Mouse (Mus musculus): ENCODE data around the gene BC016579. TPM values are rescaled to one million over a fixed set of nuclear protein-coding genes. Genes with fewer than 3 reads are reported as not detected.

Gene BC016579
- total and polyA plus RNA-seq, 3 experiments = 0.16 TPM; not detected in 2

DNA sequence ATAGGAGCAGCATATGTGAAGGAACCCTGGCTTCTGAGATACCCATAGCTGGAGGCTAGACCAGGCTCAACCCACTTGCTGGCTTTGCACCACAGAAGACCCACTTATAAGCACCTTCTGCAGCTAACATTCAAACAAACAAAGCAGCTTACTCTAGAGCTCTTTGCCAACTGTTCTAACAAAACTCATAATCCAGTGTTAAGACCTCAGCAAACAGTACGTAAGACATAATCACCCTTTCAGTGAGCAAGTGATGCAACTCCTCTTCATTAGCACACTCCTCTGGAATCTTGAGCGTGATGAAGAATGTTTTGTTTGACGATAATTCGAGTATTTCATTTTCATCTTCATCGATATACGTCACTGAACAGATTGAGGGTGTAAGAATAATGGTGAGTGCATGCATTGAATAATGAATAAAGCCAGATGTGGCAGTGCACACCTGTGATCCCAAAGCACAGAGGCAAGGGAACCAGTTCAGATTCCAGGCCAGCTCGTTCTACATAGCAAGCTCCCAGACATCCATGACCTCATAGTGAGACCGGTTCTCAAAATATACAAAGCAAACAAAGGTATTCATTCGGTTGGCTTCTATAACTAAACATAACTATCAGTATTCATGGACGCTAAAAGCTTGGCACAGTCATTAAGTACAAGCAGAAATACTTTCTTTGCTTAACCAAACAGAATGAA is 13.7 kb downstream of the BC016579 start:
- no peak overlapping the region for H3K4me3 ChIP-seq (ENCODE audit: low read depth, low read length)
- TF ChIP-seq GATA2 (IDR thresholded peaks at IDR 0.05; ENCODE audit: borderline replicate concordance, low read depth, low read length) (no peak), POLR2AphosphoS5 (IDR thresholded peaks at IDR 0.05; ENCODE audit: insufficient replicate concordance, low read depth, low read length) (no peak), TAL1 (conservative IDR thresholded peaks at IDR 0.05; ENCODE audit: low read depth, low read length) (no peak), CTCF (IDR thresholded peaks at IDR 0.05; ENCODE audit: low read depth, low read length) (no peak), GATA1 (IDR thresholded peaks at IDR 0.05; ENCODE audit: borderline replicate concordance, low read length) (no peak)
- H3K4me1 ChIP-seq (ENCODE audit: insufficient read depth, low read depth, low read length) = no peaks in the 10 kb centered on the region
- H3K36me3 ChIP-seq (replicated peaks) = no peaks in the 10 kb centered on the region
- DNase-seq (ENCODE audit: low spot score) (no peak), ATAC-seq (ENCODE audit: extremely low read depth, insufficient number of reproducible peaks, low FRiP score, poor library complexity, severe bottlenecking) (no peak)
- no peaks in the 10 kb centered on the region for H3K9me3 ChIP-seq (replicated peaks)
- no peaks in the 10 kb centered on the region for H3K27me3 ChIP-seq (ENCODE audit: insufficient read depth, low read length)

DNA sequence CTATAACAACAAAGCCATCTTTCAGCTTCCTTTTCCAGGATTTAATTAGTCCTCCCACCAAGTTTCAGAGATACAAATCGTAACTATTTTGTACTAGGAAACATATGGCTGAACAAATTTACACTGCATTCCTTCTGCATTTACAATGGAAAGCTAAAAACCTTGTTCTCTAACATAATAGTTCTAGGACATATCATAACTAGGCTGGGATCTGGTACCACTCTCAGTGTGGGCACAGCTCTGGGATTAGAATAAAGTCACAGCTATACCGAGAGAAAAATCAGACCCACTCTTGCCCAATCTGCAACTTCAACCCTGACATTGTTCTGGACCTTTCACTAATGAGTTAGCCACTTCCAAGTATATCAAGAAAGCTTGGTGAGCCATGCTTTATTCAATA is 18.0 kb downstream of the BC016579 start:
- no peak overlapping the region for H3K4me3 ChIP-seq (ENCODE audit: low read depth, low read length)
- DNase-seq (ENCODE audit: low spot score) = no peak
- H3K36me3 ChIP-seq (replicated peaks) = no peaks in the 10 kb centered on the region
- ATAC-seq (ENCODE audit: extremely low read depth, insufficient number of reproducible peaks, low FRiP score, poor library complexity, severe bottlenecking) = no peak
- no peaks in the 10 kb centered on the region for H3K4me1 ChIP-seq (ENCODE audit: insufficient read depth, low read depth, low read length)
- no peak for TF ChIP-seq TAL1 (conservative IDR thresholded peaks at IDR 0.05; ENCODE audit: low read depth, low read length)
- no peak for TF ChIP-seq GATA2 (IDR thresholded peaks at IDR 0.05; ENCODE audit: borderline replicate concordance, low read depth, low read length)
- no peak for TF ChIP-seq GATA1 (IDR thresholded peaks at IDR 0.05; ENCODE audit: borderline replicate concordance, low read length)
- no peak for TF ChIP-seq POLR2AphosphoS5 (IDR thresholded peaks at IDR 0.05; ENCODE audit: insufficient replicate concordance, low read depth, low read length)
- no peak for TF ChIP-seq CTCF (IDR thresholded peaks at IDR 0.05; ENCODE audit: low read depth, low read length)
- no peaks in the 10 kb centered on the region for H3K27me3 ChIP-seq (ENCODE audit: insufficient read depth, low read length)
- no peaks in the 10 kb centered on the region for H3K9me3 ChIP-seq (replicated peaks)

DNA sequence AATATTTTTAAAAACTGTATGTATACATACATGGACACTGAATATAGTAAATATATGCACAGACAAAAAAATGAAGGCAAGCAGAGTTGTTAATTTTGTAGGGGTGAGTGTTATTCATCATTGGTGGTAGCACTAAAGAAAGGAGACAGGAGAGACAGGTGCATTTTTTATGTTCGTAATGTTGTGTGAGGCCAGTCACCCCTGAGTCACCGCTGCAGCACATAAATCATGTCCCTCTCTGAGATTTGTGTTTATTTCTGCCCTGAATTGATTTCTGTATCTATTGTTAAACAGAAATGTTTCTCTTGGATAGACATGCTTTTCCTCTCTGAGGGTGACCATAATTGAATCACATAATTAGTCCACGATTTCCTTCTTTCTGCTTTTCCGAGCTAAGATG is 21.4 kb downstream of the BC016579 start:
- DNase-seq (ENCODE audit: low spot score) (no peak), ATAC-seq (ENCODE audit: extremely low read depth, insufficient number of reproducible peaks, low FRiP score, poor library complexity, severe bottlenecking) (no peak)
- Histone ChIP-seq H3K27me3 (ENCODE audit: insufficient read depth, low read length) (no peaks in the 10 kb centered on the region), H3K4me1 (ENCODE audit: insufficient read depth, low read depth, low read length) (no peaks in the 10 kb centered on the region), H3K4me3 (ENCODE audit: low read depth, low read length) (no peak overlapping the region), H3K36me3 (replicated peaks) (no peaks in the 10 kb centered on the region), H3K9me3 (replicated peaks) (no peaks in the 10 kb centered on the region)
- TF ChIP-seq TAL1 (conservative IDR thresholded peaks at IDR 0.05; ENCODE audit: low read depth, low read length) = no peak
- no peak for TF ChIP-seq POLR2AphosphoS5 (IDR thresholded peaks at IDR 0.05; ENCODE audit: insufficient replicate concordance, low read depth, low read length)
- no peak for TF ChIP-seq GATA1 (IDR thresholded peaks at IDR 0.05; ENCODE audit: borderline replicate concordance, low read length)
- TF ChIP-seq CTCF (IDR thresholded peaks at IDR 0.05; ENCODE audit: low read depth, low read length) = no peak
- no peak for TF ChIP-seq GATA2 (IDR thresholded peaks at IDR 0.05; ENCODE audit: borderline replicate concordance, low read depth, low read length)

DNA sequence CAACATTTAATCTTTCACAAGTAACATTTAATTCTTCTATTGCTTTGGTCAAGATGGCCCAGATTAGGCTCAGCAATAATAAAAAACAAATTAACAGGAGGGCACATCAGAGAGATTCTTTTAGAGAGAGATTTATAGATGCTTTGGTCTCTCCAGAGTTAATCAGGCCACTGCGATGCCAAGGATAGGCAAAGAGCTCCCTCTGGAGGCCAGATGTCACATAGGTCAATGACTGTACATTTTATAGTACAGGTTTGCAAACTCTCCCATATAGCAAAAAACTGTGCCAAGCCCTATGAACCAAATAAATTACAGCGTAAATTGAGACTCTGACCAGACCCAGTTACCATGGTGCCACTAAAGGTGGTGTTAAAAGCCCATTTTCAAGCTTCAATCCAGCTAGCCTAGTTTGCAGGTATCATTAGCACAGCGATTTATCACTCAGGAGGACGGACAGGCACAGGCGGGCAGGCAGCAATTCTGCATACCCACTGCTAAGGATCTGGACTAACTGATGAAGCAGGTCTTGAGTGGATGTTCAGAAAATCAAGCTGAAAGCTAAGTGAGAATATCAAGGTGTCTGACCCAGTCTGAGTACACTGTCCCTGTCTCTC is 23.4 kb downstream of the BC016579 start:
- H3K9me3 ChIP-seq (replicated peaks) = no peaks in the 10 kb centered on the region
- DNase-seq (ENCODE audit: low spot score) = peak; percentile 10
- peak; percentile 54; the same call in 1 of the 2 replicates for ATAC-seq (ENCODE audit: extremely low read depth, insufficient number of reproducible peaks, low FRiP score, poor library complexity, severe bottlenecking)

DNA sequence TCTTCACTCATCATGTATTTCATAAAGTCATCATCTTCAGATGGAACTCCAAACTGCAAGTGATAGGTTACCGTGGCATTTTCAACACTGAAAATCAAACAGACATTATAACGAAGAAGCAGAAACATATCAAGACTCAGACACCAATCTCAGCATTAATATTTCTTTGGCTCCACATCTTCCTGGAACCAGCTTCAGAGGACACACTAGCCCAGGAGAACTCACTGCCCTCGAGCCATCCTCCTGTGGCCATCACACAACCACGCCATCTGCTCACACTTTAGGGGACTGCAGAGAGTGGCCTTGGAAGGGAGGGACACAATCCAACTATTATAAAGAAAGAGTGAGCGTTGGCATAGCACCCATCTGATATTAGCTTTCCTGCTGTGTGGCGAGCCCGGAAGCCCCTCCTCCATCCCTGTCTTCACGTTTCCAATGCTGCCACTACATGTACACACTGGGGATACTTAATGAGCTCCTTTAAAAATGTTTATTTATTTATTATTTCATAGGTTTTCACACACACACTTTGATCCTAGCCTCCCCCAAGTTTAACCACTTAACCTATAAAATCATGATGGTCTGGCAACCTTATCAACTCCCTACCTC is 24.3 kb downstream of the BC016579 start:
- Histone ChIP-seq H3K9me3 (replicated peaks) (no peaks in the 10 kb centered on the region), H3K4me1 (ENCODE audit: insufficient read depth, low read depth, low read length) (no peaks in the 10 kb centered on the region), H3K4me3 (ENCODE audit: low read depth, low read length) (no peak overlapping the region), H3K36me3 (replicated peaks) (no peaks in the 10 kb centered on the region), H3K27me3 (ENCODE audit: insufficient read depth, low read length) (no peaks in the 10 kb centered on the region)
- DNase-seq (ENCODE audit: low spot score) (no peak), ATAC-seq (ENCODE audit: extremely low read depth, insufficient number of reproducible peaks, low FRiP score, poor library complexity, severe bottlenecking) (no peak)
- TF ChIP-seq GATA2 (IDR thresholded peaks at IDR 0.05; ENCODE audit: borderline replicate concordance, low read depth, low read length) (no peak), CTCF (IDR thresholded peaks at IDR 0.05; ENCODE audit: low read depth, low read length) (no peak), POLR2AphosphoS5 (IDR thresholded peaks at IDR 0.05; ENCODE audit: insufficient replicate concordance, low read depth, low read length) (no peak), TAL1 (conservative IDR thresholded peaks at IDR 0.05; ENCODE audit: low read depth, low read length) (no peak), GATA1 (IDR thresholded peaks at IDR 0.05; ENCODE audit: borderline replicate concordance, low read length) (no peak)

More for the DNA sequence above, 23.4 kb downstream of the BC016579 start:
- H3K4me1 ChIP-seq (ENCODE audit: insufficient read depth, low read depth, low read length) = no peaks in the 10 kb centered on the region
- no peaks in the 10 kb centered on the region for H3K27me3 ChIP-seq (ENCODE audit: insufficient read depth, low read length)
- TF ChIP-seq CTCF (IDR thresholded peaks at IDR 0.05; ENCODE audit: low read depth, low read length) = 0 out of 2 replicates have a peak, but pooled peaks have one; percentile 24
- TF ChIP-seq TAL1 (conservative IDR thresholded peaks at IDR 0.05; ENCODE audit: low read depth, low read length) = no peak
- H3K4me3 ChIP-seq (ENCODE audit: low read depth, low read length) = no peak overlapping the region
- H3K36me3 ChIP-seq (replicated peaks) = no peaks in the 10 kb centered on the region

DNA sequence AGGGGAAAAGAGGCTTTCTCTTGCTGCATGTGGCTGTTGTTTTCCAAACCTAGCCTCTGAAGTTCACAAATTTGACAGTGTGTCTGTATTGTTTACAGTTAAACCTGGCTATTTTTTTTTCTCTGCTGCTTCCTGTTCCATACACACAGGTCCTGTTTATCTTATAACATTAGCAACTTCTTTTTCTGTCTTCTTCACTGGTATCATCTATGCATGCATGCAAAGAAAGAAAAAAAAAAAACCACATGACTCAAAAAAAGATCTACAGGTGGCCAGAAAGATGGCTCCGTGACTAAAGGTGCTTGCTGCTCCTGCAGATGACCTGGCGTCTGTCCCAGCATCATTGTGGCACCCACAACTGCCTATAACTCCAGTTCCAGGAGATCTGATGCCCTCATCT is 28.5 kb downstream of the BC016579 start:
- Histone ChIP-seq H3K9me3 (replicated peaks) (no peaks in the 10 kb centered on the region), H3K4me3 (ENCODE audit: low read depth, low read length) (no peak overlapping the region), H3K4me1 (ENCODE audit: insufficient read depth, low read depth, low read length) (no peaks in the 10 kb centered on the region), H3K27me3 (ENCODE audit: insufficient read depth, low read length) (no peaks in the 10 kb centered on the region), H3K36me3 (replicated peaks) (no peaks in the 10 kb centered on the region)
- DNase-seq (ENCODE audit: low spot score) = no peak
- TF ChIP-seq GATA2 (IDR thresholded peaks at IDR 0.05; ENCODE audit: borderline replicate concordance, low read depth, low read length) = no peak
- TF ChIP-seq TAL1 (conservative IDR thresholded peaks at IDR 0.05; ENCODE audit: low read depth, low read length) = no peak
- TF ChIP-seq GATA1 (IDR thresholded peaks at IDR 0.05; ENCODE audit: borderline replicate concordance, low read length) = no peak
- no peak for TF ChIP-seq POLR2AphosphoS5 (IDR thresholded peaks at IDR 0.05; ENCODE audit: insufficient replicate concordance, low read depth, low read length)
- no peak for TF ChIP-seq CTCF (IDR thresholded peaks at IDR 0.05; ENCODE audit: low read depth, low read length)
- no peak for ATAC-seq (ENCODE audit: extremely low read depth, insufficient number of reproducible peaks, low FRiP score, poor library complexity, severe bottlenecking)

Data from G1E (cell line).